Mouse (Mus musculus) cortical plate, adult 2 months (tissue): ENCODE measurements at regions not wholly inside any gene's neighbourhood (a gene's known extent, or its start where the extent isn't known, plus 50 kb on each side); places are given as distances from the start of the nearest gene placed in this dataset.

Experiments
- H3K27ac ChIP-seq: fragments of 200-500 bp; 2 replicates; pipeline ENCODE4 v1.5.1; 2012; ENCODE audit warnings: low read length, control low read depth, inconsistent platforms; ENCODE audit not compliant: insufficient read depth
- H3K4me1 ChIP-seq: fragments of 200-500 bp; 2 replicates; pipeline ENCODE4 v1.6.1; 2011; ENCODE audit warnings: low read length; ENCODE audit not compliant: control insufficient read depth, insufficient read depth
- H3K4me3 ChIP-seq: fragments of 200-500 bp; 2 replicates; pipeline ENCODE4 v1.5.1; 2011; ENCODE audit warnings: mild to moderate bottlenecking, low read length, control low read depth; ENCODE audit not compliant: insufficient read depth
- CTCF ChIP-seq: fragments of 200-500 bp; IDR thresholded peaks from 2 replicates; pipeline ENCODE4 v1.5.1; 2011; ENCODE audit warnings: mild to moderate bottlenecking, control low read depth, low read length; ENCODE audit not compliant: insufficient read depth; ENCODE audit errors: extremely low read depth
- POLR2A ChIP-seq: fragments of 200-500 bp; IDR thresholded peaks from 2 replicates; pipeline ENCODE4 v1.6.1; 2011; ENCODE audit warnings: mild to moderate bottlenecking, low read length, control low read depth; ENCODE audit not compliant: insufficient read depth; ENCODE audit errors: extremely low read depth

- no peaks in the 10 kb centered on the region for H3K4me1 ChIP-seq
- no peak overlapping the region for H3K4me3 ChIP-seq
- TF ChIP-seq POLR2A (no peak), CTCF (no peak)
- H3K27ac ChIP-seq, result no peak overlapping the region
Measured at GRCm38 (mm10) chr1:73577019-73577418, 547.2 kb downstream of the Tns1 start.

GRCm38 (mm10) chr1:73575694-73576093 is 548.6 kb downstream of the Tns1 start:
- no peaks in the 10 kb centered on the region for H3K4me1 ChIP-seq
- H3K27ac ChIP-seq, result no peak overlapping the region
- TF ChIP-seq CTCF (no peak), POLR2A (no peak)
- H3K4me3 ChIP-seq, result no peak overlapping the region

GRCm38 (mm10) chr1:73570944-73571343 is 553.3 kb downstream of the Tns1 start:
- TF ChIP-seq CTCF (no peak), POLR2A (no peak)
- no peaks in the 10 kb centered on the region for H3K4me1 ChIP-seq
- no peak overlapping the region for H3K27ac ChIP-seq
- H3K4me3 ChIP-seq, result no peak overlapping the region

GRCm38 (mm10) chr1:73566770-73567169 is 551.1 kb upstream of the Tnp1 start:
- Histone ChIP-seq H3K4me1 (no peaks in the 10 kb centered on the region), H3K27ac (no peak overlapping the region), H3K4me3 (no peak overlapping the region)
- TF ChIP-seq POLR2A (no peak), CTCF (no peak)

- Histone ChIP-seq H3K4me3 (no peak overlapping the region), H3K4me1 (no peaks in the 10 kb centered on the region), H3K27ac (no peak overlapping the region)
- TF ChIP-seq CTCF, result no peak
- no peak for TF ChIP-seq POLR2A
Measured at GRCm38 (mm10) chr1:73560594-73560993, 544.9 kb upstream of the Tnp1 start.

- TF ChIP-seq CTCF (no peak), POLR2A (no peak)
- no peak overlapping the region for H3K27ac ChIP-seq
- no peaks in the 10 kb centered on the region for H3K4me1 ChIP-seq
- H3K4me3 ChIP-seq, result no peak overlapping the region
Measured at GRCm38 (mm10) chr1:73547877-73548276, 532.2 kb upstream of the Tnp1 start.

GRCm38 (mm10) chr1:73545401-73545800 is 529.7 kb upstream of the Tnp1 start:
- Histone ChIP-seq H3K4me1 (no peaks in the 10 kb centered on the region), H3K4me3 (no peak overlapping the region), H3K27ac (no peak overlapping the region)
- no peak for TF ChIP-seq CTCF
- TF ChIP-seq POLR2A, result no peak

GRCm38 (mm10) chr1:73541371-73541770 is 525.7 kb upstream of the Tnp1 start:
- Histone ChIP-seq H3K27ac (no peak overlapping the region), H3K4me3 (no peak overlapping the region)
- TF ChIP-seq CTCF (no peak), POLR2A (no peak)

GRCm38 (mm10) chr1:73538420-73538871 is 522.7 kb upstream of the Tnp1 start:
- Histone ChIP-seq H3K4me1 (no peaks in the 10 kb centered on the region), H3K27ac (no peak overlapping the region), H3K4me3 (no peak overlapping the region)
- TF ChIP-seq CTCF (no peak), POLR2A (no peak)

More at GRCm38 (mm10) chr1:73541371-73541770, 525.7 kb upstream of the Tnp1 start:
- H3K4me1 ChIP-seq, result no peaks in the 10 kb centered on the region

- no peak overlapping the region for H3K27ac ChIP-seq
- H3K4me1 ChIP-seq, result no peaks in the 10 kb centered on the region
- no peak overlapping the region for H3K4me3 ChIP-seq
- TF ChIP-seq CTCF, result no peak
Measured at GRCm38 (mm10) chr1:73535726-73536265, 520.1 kb upstream of the Tnp1 start.

GRCm38 (mm10) chr1:73533526-73533925 is 517.8 kb upstream of the Tnp1 start:
- TF ChIP-seq CTCF, result no peak
- no peak for TF ChIP-seq POLR2A
- no peak overlapping the region for H3K27ac ChIP-seq
- H3K4me1 ChIP-seq, result no peaks in the 10 kb centered on the region
- H3K4me3 ChIP-seq, result no peak overlapping the region
